Mouse (Mus musculus) adrenal gland, adult 18-20 months (tissue): Measurements from ENCODE around the gene Mcrs1. TPM values are rescaled to one million over a fixed set of nuclear protein-coding genes. Genes with fewer than 3 reads are reported as not detected.

Source experiments
- DNase-seq, 2 experiments: peaks; one replicate each; pipeline ENCODE4 v3.0.0; 2021 to 2022; ENCODE audit warnings: low spot score in 2 of 2
- total RNA-seq, 2 experiments: library from RNA; stranded (reverse); gene quantifications; 1 replicate in 1 of 2; 2 replicates in 1 of 2; pipeline ENCODE4 v1.2.3; 2021

Gene Mcrs1
- total RNA-seq, 2 experiments from 2014 or later: 30.6 to 37.2 TPM

GRCm38 (mm10) chr15:99215741-99216463 is 35.9 kb downstream of the Mcrs1 start:
- no peak for DNase-seq

GRCm38 (mm10) chr15:99214941-99215340 is 36.8 kb downstream of the Mcrs1 start:
- no peak for DNase-seq

GRCm38 (mm10) chr15:99213183-99213582 is 38.6 kb downstream of the Mcrs1 start:
- DNase-seq: no peak

- DNase-seq: no peak
Observed at GRCm38 (mm10) chr15:99205959-99206358, 45.8 kb downstream of the Mcrs1 start.

GRCm38 (mm10) chr15:99198761-99199160 is 53.0 kb downstream of the Mcrs1 start:
- no peak for DNase-seq

GRCm38 (mm10) chr15:99195043-99195442 is 56.7 kb downstream of the Mcrs1 start:
- no peak for DNase-seq

GRCm38 (mm10) chr15:99194358-99194757 is 57.4 kb downstream of the Mcrs1 start:
- DNase-seq: no peak

Other genes starting within 250 kb of the Mcrs1 start
- gene Tuba1c, start 222.1 kb downstream of the Mcrs1 start, total RNA-seq: 100 to 1,000 TPM; 235 to 284 TPM
- gene Prph, start 196.8 kb downstream of the Mcrs1 start, total RNA-seq: under 1 TPM; 0.51 to 0.56 TPM
- gene Troap, start 177.4 kb downstream of the Mcrs1 start, total RNA-seq: not detected
- gene C1ql4, start 164.1 kb downstream of the Mcrs1 start, total RNA-seq: not detected
- gene Dnajc22, start 158.8 kb downstream of the Mcrs1 start, total RNA-seq: 1 to 10 TPM; 2.5 to 8.4 TPM
- 10 to 100 TPM; 10.4 to 10.6 TPM for gene Spats2, start 126.0 kb downstream of the Mcrs1 start, total RNA-seq
- gene Kcnh3, start 27.1 kb downstream of the Mcrs1 start, total RNA-seq: under 1 TPM; 0.60 to 0.67 TPM
- gene Prpf40b, start 43.1 kb upstream of the Mcrs1 start, total RNA-seq: 10 to 100 TPM; 46.0 to 50.6 TPM
- 1 to 10 TPM; 1.6 to 2.6 TPM for gene Fam186b, start 43.9 kb upstream of the Mcrs1 start, total RNA-seq
- gene Fmnl3, start 118.5 kb upstream of the Mcrs1 start, total RNA-seq: 10 to 100 TPM; 15.5 to 17.2 TPM
- 100 to 1,000 TPM; 536 to 790 TPM for gene Tmbim6, start 140.9 kb upstream of the Mcrs1 start, total RNA-seq
- 10 to 100 TPM; 14.1 to 18.7 TPM for gene Nckap5l, start 205.8 kb upstream of the Mcrs1 start, total RNA-seq
- gene Bcdin3d, start 222.8 kb upstream of the Mcrs1 start, total RNA-seq: 1 to 10 TPM; 4.6 to 4.7 TPM